Mouse (Mus musculus) telencephalon, adult 2 months (tissue): ENCODE measurements around the gene Fam160b1.

Experiments
- DNase-seq: peaks from one replicate; pipeline ENCODE4 v3.0.0-alpha.2; 2011; ENCODE audit warnings: low read depth, low spot score

The Fam160b1 gene

DNA sequence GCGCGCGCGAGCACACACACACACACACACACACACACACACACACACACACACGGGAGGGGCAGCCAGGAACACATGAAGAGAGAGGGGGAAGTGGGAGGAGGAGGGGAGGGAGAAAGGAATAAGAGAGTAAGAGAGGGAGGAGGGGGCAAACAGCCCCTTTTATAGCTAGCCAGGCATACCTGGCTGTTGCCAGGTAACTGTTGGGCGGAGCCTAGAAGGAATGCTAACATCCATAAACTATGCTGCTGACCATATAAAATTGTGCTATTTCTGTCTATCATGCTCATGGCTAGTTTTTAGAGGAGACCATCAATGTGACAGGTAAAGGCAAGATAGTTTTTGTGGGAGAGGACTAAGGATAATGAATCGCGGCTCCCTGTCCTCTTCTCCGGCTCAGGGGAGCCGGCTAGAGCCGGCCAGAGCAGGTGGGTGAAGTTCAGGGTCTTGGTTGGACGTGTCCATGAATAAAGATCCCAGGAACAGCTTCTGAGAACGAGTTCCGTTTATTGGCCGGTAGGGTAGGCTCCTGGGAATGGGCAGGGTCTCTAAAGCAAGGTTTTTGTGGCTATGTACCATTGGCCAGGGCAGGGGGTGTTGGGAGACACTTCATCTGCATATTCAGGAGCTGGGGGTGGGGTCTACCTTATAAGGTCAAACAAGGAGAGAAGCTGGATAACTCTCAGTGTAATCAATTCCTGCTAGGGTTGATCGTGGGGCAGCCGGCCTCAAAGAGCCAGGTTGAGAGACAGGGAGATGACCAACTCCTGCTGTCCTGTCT, 57.5 kb downstream of the Fam160b1 start:
- DNase-seq: no peak

- DNase-seq: no peak
Observed at GRCm38 (mm10) chr19:57423402-57423801, 62.9 kb downstream of the Fam160b1 start.

GRCm38 (mm10) chr19:57425296-57425695, 64.8 kb downstream of the Fam160b1 start:
- no peak for DNase-seq

GRCm38 (mm10) chr19:57426841-57427240, 66.4 kb downstream of the Fam160b1 start:
- DNase-seq: no peak

DNA sequence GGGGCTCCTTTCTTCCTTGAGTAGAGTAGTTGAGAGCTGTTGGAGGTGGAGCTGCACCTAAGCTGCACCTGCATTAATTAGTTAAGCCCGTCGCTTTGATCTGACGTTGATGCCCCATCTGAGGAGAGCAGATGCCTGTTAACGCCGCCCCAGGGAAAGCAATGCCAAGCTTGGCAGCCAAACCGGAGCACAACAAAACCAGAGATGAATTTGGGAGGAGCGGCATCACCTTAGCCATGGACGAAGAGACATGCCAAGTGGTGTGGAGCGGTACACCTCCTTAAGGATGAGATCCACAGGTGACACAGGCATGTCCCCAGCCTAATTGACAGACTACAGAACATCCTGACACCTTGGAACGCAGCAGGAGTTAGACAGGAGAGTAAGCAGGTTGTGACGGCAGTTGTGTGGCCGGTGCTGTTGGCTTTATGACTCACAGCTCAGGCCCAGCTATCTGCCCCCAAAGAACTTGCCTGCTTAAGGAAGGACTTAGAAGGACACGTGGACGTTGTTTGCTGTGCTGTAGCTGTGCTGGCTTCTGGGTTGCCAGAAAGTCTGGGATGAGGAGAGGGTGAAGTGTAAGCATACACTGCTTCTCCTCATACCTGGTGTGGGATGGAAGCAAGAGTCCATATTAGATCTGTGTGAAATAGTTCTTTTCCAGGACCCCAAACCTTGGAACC, 67.4 kb downstream of the Fam160b1 start:
- no peak for DNase-seq

GRCm38 (mm10) chr19:57428641-57429040, 68.2 kb downstream of the Fam160b1 start:
- no peak for DNase-seq

DNA sequence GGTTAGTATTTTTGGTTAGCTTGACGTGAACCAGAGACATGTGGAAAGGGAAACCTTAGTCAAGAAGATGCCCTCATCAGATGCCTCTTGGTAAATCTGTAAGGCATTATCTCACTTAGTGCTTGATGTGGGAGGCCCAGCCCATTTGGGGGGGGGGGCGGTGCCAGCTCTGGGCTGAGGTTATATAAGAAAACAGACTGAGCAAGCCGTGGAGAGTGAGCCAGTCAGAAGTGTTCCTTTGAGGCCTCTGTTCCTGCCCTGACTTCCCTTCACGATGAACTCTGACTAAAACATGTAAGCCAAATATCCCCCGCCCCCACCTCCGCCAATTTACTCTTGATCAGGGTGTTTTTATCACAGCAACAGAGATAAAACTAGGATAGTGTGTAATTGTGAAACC, 69.4 kb downstream of the Fam160b1 start:
- DNase-seq: no peak

DNA sequence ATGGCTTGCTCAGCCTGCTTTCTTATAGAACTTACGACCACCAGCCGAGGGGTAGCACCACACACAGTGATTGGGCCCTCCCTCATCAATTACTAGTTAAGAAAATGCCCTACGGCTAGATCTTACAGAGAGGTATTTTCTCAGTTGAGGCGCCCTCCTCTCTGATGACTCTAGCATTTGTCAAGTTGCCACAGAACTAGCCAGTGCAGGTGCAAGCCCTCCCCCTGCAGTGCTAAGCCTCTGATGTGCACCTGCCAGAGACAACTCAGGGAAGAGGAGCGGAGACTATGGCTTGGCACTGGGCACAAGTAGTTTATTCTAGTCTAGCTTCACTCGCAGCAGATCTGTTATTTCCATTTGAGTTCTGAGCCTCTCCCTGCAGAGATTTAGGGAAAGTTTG, 71.0 kb downstream of the Fam160b1 start:
- DNase-seq: no peak

DNA sequence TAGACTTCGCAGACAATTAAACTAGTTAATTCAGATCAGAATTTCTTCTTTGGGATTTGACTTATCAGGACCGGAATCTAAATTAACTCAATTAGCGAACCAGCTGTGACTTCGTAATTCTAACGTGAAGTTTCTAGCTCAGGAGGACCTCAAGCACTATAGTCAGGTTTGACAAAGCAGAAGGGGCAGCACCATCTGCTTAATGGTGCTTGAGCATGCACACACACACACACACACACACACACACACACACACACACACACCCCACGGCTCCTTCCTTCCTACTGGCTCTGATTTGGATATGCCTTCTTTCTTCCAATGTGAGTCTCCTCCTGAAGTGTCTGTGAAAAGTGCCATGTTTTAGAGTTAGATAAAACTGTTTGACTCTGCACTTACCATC, 73.5 kb downstream of the Fam160b1 start:
- DNase-seq: no peak

- no peak for DNase-seq
Observed at GRCm38 (mm10) chr19:57436586-57437021, 76.1 kb downstream of the Fam160b1 start.

DNA sequence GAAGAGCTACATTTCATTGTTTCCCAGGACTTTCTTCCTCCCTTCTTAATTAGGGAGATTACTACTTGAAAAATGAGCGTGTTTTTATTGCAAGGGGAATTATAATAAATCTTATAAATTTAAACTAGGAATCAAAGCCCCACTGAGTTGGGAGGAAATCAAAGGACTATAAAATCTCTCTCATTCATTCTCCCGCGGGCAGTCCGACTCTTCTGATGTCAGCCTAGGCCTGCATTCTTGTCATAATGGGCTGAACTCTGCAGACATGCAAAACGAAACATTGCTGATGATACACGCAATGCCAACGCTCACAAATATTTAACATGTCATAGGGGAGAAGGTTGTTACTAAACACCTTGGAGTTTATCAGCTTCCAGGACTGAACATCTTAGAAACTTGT, 76.6 kb downstream of the Fam160b1 start:
- DNase-seq: no peak
